Mouse (Mus musculus): ENCODE measurements around the gene Rnf187.

The Rnf187 gene

GRCm38 (mm10) chr11:58947798-58948528 lies 9.2 kb upstream of the Rnf187 start:
- DNase-seq (ENCODE audit: low read depth, low spot score) = no peak

GRCm38 (mm10) chr11:58947306-58947705 lies 8.6 kb upstream of the Rnf187 start:
- no peak for DNase-seq (ENCODE audit: low read depth, low spot score)

- DNase-seq (ENCODE audit: low read depth, low spot score) = no peak
These were observed 5.4 kb upstream of the Rnf187 start for GRCm38 (mm10) chr11:58944136-58944535.

GRCm38 (mm10) chr11:58939088-58939439 lies 348 bp upstream of the Rnf187 start:
- DNase-seq (ENCODE audit: low read depth, low spot score) = no peak

GRCm38 (mm10) chr11:58937909-58938308 lies 807 bp downstream of the Rnf187 start:
- DNase-seq (ENCODE audit: low read depth, low spot score) = peak; percentile 50

- DNase-seq (ENCODE audit: low read depth, low spot score) = peak; percentile 17
These were observed 7.1 kb downstream of the Rnf187 start for GRCm38 (mm10) chr11:58931576-58931975.

GRCm38 (mm10) chr11:58930254-58930653 lies 8.5 kb downstream of the Rnf187 start:
- no peak for DNase-seq (ENCODE audit: low read depth, low spot score)

- DNase-seq (ENCODE audit: low read depth, low spot score) = no peak
These were observed 9.1 kb downstream of the Rnf187 start for GRCm38 (mm10) chr11:58929641-58930040.

GRCm38 (mm10) chr11:58929055-58929454 lies 9.7 kb downstream of the Rnf187 start:
- DNase-seq (ENCODE audit: low read depth, low spot score) = no peak

GRCm38 (mm10) chr11:58927790-58928651 lies 10.7 kb downstream of the Rnf187 start:
- DNase-seq (ENCODE audit: low read depth, low spot score) = peak; percentile 69

- no peak for DNase-seq (ENCODE audit: low read depth, low spot score)
These were observed 11.7 kb downstream of the Rnf187 start for GRCm38 (mm10) chr11:58927053-58927452.

- no peak for DNase-seq (ENCODE audit: low read depth, low spot score)
These were observed 12.1 kb downstream of the Rnf187 start for GRCm38 (mm10) chr11:58926651-58927050.

- DNase-seq (ENCODE audit: low read depth, low spot score) = no peak
These were observed 16.3 kb downstream of the Rnf187 start for GRCm38 (mm10) chr11:58922420-58922819.

GRCm38 (mm10) chr11:58918759-58919158 lies 20.0 kb downstream of the Rnf187 start:
- DNase-seq (ENCODE audit: low read depth, low spot score) = no peak

- no peak for DNase-seq (ENCODE audit: low read depth, low spot score)
These were observed 20.9 kb downstream of the Rnf187 start, which contains the start of gene Btnl10 for GRCm38 (mm10) chr11:58917745-58918366. TSS of gene Btnl10 (plus strand) at chr11:58917908.

GRCm38 (mm10) chr11:58916879-58917744 lies 21.6 kb downstream of the Rnf187 start:
- DNase-seq (ENCODE audit: low read depth, low spot score) = peak; percentile 62

GRCm38 (mm10) chr11:58914461-58915028 lies 24.2 kb downstream of the Rnf187 start:
- peak; percentile 50 for DNase-seq (ENCODE audit: low read depth, low spot score)

GRCm38 (mm10) chr11:58913776-58914175 lies 24.9 kb downstream of the Rnf187 start:
- DNase-seq (ENCODE audit: low read depth, low spot score) = no peak

GRCm38 (mm10) chr11:58904838-58905237 lies 33.9 kb downstream of the Rnf187 start:
- DNase-seq (ENCODE audit: low read depth, low spot score) = peak; percentile 76

- DNase-seq (ENCODE audit: low read depth, low spot score) = no peak
These were observed 34.4 kb downstream of the Rnf187 start for GRCm38 (mm10) chr11:58904410-58904718.

All from 3T3-L1 (cell line).